Mouse (Mus musculus): ENCODE results near the gene Pcgf2.
"Not testable (repeated sequence)": the region's sequence is repeated elsewhere in the genome, so short reads cannot be mapped to it uniquely, and the experiment has no call there.

DNA sequence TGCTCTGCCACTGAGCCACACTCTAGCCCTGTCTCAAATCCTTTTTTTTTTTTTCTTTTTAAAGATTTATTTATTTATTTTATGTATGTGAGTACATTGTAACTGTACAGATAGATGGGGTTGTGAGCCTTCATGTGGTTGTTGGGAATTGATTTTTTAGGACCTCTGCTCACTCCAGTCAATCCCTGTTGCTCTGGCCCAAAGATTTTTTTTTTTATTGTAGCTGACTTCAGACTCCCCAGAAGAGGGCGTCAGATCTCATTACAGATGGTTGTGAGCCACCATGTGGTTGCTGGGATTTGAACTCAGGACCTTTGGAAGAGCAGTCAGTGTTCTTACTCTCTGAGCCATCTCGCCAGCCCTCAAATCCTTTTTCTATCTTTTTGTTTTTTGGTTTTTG is 9.8 kb upstream of the Pcgf2 start:
- not testable (repeated sequence) for TF ChIP-seq CTCF (IDR thresholded peaks at IDR 0.05; ENCODE audit: control insufficient read depth, insufficient read depth, insufficient read length); CEBPB (IDR thresholded peaks at IDR 0.05; ENCODE audit: low read depth); MYOD1 (IDR thresholded peaks at IDR 0.05; ENCODE audit: control insufficient read depth, insufficient read length, low read depth)

All from C2C12 (cell line).